Mouse (Mus musculus): ENCODE measurements around the gene Zfp354b. TPM values are rescaled to one million over a fixed set of nuclear protein-coding genes. Genes with fewer than 3 reads are reported as not detected.

The Zfp354b gene
- total RNA-seq (2015), result 0.10 TPM in 1 of 2 replicates, not detected in the other
- total RNA-seq (2017), result 0.27 TPM in 1 of 2 replicates, not detected in the other

DNA sequence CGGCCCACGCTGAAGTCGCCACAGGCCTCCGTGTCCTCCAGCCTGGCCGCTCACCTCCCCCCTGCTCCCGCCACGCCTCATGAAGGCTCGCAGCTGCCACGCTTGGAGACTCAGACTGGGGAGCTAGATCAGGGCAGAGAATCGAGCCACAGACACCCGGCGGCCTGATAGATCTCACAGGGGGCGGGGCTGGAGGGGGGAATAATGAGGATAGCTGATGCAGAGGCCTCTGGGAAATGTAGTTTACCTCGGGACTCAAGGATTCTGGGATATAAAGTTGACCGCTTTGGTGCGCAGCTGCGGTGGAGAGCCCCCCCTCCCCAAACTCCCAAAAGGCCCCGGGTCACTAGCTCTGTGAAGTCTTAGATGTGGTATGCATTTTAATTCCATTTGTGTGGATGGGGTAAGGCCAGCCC is at the start of gene Zfp354b:
Zfp354b (minus strand) TSS at position 183 of the 416 bp plus-strand sequence.
- ATAC-seq (replicated peaks; ENCODE audit: poor library complexity), result peak; percentile 90

DNA sequence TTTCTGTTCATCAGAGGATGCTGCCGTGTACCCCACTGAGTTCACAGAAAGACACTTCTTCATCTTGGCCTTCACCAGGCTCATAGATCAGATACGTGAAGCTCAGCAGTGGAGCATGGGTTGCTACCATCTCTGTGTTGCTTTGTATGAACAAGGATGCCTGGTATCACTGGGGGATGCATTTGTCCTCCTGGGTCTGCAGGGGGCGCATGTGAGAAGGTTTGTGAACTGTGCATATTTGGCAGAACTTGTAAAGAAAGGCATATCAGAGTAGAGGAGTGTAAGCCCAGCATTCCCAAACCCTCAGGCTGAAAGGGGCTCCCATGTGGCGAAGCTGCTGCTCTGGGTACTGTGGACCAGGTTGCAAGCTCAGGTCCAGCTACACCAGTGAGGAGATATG is 45.8 kb upstream of the Zfp354b start:
- ATAC-seq (replicated peaks; ENCODE audit: poor library complexity), result no peak

DNA sequence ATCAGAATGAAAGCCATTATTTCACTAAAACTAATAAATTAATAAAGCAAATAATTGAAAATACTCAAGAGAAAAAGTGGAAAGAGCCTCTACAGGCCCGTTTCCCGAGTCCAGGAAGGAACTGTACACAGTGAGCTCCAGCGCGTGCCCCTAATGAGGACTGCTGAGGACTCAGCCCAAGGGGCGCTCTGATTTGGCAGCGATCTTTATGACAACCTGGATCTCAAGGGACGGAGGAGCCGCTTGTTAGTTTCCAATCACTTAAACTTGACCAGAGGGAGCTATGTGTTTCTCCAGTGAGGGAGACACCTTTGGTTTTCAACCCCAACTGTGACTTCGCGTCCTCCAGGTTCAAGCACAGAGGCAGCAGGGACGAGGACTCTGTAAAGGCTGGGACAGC is 34.8 kb upstream of the Zfp354b start, which contains the start of gene Olfr1378:
Olfr1378 (plus strand) TSS at position 301 of the 400 bp plus-strand sequence.
- ATAC-seq (replicated peaks; ENCODE audit: poor library complexity), result no peak

DNA sequence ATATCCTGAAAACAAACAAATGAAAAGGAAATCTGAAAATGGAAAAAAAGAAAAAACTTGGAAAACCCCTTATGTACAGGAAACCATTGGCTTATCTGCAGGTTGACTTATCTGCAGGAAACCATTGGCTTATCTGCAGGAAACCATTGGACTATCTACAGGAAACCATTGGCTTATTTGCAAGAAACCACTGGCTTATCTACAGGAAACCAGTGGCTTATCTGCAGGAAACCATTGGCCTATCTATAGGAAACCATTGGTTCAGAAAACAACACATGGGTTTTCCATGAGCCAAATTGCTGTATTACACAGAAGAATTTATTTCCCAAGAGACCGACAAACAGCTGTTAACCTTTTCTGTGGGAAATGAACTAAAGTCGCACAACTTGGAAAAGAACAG is 33.5 kb upstream of the Zfp354b start:
- ATAC-seq (replicated peaks; ENCODE audit: poor library complexity), result no peak

DNA sequence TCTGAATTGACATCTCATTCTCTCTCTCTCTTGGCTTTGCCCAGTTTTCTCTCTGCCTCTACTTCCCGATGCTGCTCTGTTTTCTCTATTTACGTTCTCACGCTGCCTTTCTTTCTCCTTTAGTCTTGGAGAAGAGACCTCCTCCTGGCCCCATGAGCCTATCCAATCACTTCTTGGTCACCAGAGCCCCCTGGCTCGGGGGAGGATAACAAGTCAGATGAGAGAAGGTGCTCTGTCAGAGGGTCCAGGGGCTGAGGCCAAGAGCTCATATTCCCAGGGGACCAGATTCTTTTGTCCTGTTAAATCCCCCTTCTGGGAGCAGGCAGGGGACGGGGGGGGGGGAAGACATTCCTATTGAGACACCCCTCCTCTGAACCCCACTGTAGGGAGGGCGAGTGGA is 22.2 kb upstream of the Zfp354b start, which contains the start of gene Prop1:
Prop1 (minus strand) TSS at position 101 of the 400 bp plus-strand sequence.
- ATAC-seq (replicated peaks; ENCODE audit: poor library complexity), result no peak

DNA sequence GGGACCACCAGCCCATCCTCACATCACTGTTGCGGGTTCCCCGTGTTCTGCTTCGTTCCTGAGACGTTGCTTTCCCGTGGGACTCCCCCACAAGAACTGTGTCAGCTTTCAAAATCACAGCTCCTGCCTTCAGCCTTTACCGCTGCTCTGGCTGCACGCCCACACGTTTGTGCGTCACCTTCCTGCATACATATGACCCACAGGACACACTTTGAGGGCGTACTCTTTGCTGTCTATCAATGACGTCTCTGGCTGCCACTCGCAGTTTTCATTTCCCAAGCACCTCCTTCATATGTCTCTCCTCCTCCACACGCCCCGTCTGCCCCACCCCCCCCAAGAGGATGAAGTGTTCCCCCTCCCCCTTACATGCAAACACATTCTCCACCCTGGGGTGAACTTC is 20.9 kb upstream of the Zfp354b start:
- ATAC-seq (replicated peaks; ENCODE audit: poor library complexity), result no peak

DNA sequence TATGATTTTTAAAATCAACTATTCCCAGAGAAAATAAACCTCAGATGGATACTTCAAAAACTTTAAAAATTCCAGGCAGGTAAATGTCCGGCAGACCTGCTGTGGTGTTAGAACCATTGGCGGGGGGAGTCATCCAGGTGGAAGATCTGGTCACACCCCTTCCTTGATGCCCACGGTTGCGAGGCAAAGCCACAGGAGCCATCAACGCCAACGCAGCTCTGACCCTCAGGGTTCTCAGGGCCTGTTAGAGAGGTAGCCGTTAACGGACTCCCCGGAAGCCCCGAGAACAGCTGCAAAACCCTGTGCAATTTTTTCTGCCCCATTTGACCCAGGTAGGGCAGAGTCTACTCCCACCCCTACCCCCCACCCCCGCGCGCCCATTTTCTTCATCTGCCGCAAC is 12.1 kb upstream of the Zfp354b start, which contains the start of gene 4933414I15Rik:
4933414I15Rik (minus strand) TSS at position 260 of the 400 bp plus-strand sequence.
- ATAC-seq (replicated peaks; ENCODE audit: poor library complexity), result no peak

DNA sequence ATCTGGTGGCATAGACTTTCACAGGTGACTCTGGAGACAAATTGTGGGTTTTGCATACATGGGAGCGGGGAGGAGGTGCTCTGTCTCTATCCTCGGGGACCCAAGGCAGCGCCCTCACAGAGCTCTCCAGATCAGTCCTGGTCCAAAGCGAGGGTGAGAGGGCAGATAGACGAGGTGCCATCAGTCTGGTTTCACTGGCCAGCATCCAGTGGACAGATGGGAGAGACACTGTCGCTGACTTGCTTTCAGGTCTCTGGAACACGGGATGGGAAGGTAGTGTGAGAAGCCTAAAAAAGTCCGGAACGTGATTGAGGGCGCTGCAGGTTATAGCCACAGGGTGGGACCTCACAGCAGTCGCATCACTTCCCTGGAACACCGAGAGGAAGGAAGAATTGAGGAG is 11.0 kb upstream of the Zfp354b start:
- ATAC-seq (replicated peaks; ENCODE audit: poor library complexity), result no peak

DNA sequence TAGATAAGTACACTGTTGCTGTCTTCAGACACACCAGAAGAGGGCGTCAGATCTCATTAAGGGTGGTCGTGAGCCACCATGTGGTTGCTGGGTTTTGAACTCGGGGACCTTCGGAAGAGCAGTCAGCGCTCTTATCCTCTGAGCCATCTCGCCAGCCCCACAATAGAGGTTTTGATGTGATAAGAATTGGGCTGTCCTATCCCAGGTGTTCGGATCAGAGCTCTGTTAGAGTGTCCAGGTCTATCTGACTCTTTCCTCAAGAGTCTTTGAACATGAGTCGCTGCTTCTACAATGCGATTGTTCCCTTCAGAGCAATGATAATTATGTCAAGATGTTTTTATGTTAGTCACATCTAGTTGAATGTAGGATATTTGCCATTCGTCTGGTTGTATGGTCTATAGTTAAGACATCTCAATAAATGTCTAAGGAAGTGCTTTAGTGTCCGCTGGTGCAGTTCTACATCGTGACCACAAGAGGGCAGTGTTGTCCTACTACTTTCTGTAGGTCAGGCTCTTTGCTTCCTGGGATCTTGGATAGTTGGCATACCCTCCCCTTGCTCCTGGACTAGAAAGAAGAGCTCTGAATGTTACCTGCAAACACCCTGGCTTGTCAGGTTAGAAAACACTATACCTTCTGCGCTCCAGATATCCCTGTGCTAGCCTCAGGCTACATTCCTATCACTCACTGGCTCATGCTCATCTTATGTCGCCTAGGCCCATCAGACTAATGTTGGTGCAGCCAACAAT is 8.4 kb upstream of the Zfp354b start:
- ATAC-seq (replicated peaks; ENCODE audit: poor library complexity), result peak; percentile 88

DNA sequence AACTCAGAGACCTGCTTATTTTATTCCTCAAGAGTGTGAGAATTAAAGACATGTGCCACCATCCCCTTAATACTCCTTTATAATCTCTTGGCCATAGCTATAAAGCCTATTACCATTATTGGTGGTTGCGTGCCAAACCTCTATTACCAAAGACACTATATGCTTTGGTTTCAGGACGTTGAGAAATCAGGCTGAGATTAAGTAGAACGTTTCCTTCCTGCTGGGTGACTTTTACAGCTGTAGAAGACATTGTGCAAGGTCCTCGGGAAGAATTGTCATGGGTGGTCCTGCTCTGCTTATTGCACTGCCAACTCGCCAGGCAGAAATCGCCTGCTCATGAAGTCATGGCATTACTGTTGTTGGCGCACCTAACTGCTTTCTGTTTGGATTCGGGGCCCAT is 7.0 kb upstream of the Zfp354b start:
- peak; percentile 63 for ATAC-seq (replicated peaks; ENCODE audit: poor library complexity)

DNA sequence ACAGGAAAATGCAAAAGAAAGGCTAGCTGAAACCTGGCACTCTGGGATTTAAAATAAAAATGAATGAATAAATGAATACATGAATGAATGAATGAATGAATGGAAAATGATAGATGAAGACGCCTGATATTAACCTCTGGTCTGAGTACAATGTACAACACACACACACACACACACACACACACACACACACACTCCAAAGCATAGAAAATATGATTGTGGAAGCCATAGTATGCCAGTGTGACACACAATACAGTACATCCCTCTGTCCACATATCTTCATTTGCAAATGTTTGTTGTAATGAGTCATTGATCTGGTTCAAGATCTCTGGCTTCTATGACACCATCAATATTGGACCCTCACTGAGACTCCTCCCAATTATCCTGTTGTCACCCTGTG is 607 bp upstream of the Zfp354b start:
- no peak for ATAC-seq (replicated peaks; ENCODE audit: poor library complexity)

DNA sequence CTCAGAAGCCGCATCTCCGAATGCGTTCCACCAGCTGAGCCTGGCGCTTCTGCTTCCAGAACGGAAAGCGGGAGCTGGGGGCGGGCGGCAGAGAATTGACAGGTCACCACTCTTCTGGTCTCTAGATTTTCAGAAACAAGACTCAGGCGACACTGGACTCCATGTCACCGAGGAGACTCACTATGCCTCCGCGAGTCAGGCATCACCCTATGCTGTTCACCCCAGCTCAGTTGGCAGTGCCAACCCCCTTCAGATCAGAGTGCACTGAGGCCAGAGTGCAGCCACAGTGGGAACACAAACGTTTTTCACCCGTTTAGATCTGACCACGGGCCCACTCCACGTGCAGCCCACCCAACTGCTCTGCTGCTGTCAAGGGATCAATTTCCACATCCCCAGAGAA is 412 bp downstream of the Zfp354b start:
- peak; percentile 26 for ATAC-seq (replicated peaks; ENCODE audit: poor library complexity)

DNA sequence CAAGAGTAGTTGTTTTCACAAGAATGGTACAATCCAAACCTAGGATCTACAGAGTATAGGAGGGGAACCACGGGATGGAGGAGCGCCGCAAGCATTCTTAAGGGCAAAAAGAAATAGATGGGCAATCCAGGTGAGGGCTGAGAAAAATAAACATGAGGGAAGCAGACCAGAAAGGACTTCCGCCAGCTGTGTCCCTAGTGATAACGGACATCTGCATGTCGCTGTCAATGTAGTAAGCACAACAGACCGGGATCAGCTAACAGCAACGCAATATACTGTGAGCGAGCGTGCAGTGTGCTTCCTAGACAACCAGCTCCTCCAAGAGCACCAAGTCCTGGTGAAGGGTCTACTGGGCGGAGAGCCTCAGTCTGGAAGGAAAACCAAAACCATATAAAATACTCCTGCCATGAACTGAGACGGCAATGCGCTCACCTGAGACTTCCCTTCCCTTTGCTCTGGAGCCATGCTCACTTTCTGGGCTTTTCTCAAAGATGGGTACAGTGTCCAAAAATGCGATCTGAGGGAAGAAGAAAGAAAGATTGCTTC is 891 bp downstream of the Zfp354b start:
- ATAC-seq (replicated peaks; ENCODE audit: poor library complexity), result no peak; the same call in 1 of the 2 replicates

DNA sequence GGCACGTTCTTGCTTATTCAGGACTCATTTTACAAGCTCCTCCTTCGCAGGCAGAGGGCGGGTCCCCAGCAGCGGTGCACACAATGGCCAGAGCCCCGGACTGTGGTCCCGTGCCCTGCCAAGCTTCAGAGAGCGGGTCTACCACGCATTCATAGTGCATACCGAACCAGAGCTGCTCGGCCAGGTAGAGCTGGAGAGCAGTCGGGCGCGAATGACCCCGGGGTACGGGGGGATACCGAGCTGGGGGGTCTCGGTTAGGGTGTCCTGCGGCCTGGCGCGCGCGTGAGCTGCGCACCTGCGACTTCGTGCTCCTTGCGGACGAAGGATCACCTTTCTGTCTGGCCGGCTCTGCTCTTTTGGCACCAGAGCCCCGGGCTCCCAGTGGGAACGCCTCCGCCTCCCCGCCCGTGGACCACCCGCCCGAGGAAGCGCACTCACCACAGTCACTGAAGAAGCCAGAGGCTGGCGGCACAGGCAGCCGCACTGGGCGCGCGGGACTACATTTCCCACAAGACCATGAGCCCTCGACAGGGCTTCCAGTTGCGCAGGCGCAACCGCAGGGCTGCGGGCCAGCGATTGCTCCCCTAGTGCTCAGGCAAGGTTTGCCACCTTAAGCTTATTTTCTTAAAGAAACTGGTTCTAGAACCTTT is 15.6 kb downstream of the Zfp354b start, which contains the start of gene Zfp2:
Zfp2 (minus strand) TSS at position 495 of the 650 bp plus-strand sequence.
- ATAC-seq (replicated peaks; ENCODE audit: poor library complexity), result peak; percentile 99

DNA sequence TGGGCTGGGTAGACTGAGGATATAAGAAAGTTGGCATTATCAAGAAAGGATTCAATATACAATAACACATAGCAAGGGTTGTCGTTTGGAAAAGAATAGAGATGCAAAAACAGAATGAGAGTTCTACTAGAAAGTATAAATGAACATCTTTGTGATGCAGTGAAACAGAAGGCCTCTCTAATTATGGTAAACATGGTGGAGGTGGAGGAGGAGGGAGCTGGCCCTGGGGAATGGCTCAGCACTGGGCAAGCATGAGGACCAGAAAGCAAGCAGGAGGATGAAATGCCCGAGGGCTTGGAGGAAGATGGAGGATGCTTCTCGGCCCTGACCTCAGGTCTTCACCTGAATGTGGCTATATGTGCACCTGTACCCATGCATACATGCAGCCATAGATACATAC is 17.0 kb downstream of the Zfp354b start:
- ATAC-seq (replicated peaks; ENCODE audit: poor library complexity), result no peak

DNA sequence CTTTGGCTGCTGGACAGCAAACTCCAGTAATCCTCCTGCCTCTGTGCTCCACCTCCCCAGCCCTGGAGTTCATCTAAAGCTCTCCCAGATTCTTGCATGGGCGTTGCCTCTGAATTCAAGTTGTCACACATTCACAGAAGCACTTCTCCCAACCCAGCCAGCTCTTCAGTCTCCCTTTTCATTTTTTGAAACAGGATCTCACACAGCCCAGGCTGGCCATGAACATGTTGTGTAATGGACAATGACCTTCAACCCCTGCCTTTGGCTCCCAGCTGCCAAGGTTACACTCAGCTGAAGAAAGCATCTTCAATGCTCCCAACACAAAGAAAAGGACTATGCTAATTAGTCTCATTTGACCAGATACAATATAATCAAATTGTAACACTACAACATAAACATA is 18.1 kb downstream of the Zfp354b start:
- no peak for ATAC-seq (replicated peaks; ENCODE audit: poor library complexity)

DNA sequence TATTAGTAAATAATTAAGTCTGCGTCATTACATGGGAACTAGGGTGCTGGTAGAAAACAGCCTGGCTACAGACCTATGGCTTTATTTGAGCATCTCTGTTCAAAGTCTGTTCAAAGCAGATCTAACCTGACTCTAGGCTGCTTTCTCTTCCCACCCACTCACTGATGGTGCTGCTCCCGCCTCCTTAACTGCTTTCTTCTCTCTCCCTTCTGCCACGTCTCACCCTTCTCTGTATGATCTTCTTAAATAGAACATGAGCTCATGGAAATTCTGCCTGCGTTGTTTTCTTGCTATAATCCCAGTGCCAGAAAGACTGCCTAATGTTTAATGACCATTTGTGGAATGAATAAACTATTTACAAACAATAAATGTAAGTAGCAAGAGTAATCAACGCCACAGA is 23.3 kb downstream of the Zfp354b start:
- no peak for ATAC-seq (replicated peaks; ENCODE audit: poor library complexity)

DNA sequence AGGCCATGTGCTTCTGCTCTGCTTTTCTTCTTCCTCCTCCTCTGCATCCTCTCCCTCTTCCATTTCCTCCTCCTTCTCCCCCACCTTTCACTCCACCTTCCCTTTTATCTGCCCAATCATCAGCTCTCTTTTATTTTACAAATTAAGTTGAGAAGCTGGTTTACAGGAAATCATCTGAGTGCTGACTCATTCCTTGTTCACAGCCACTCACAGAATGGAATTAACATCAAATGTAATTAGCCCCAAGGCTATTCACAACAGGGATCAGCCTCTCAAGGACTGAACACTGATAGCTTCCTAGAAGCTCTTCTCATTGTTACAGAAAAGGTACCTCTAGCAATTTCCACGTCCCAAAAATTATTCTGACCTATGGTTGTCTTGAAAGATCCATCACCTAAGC is 34.1 kb downstream of the Zfp354b start:
- ATAC-seq (replicated peaks; ENCODE audit: poor library complexity), result no peak

DNA sequence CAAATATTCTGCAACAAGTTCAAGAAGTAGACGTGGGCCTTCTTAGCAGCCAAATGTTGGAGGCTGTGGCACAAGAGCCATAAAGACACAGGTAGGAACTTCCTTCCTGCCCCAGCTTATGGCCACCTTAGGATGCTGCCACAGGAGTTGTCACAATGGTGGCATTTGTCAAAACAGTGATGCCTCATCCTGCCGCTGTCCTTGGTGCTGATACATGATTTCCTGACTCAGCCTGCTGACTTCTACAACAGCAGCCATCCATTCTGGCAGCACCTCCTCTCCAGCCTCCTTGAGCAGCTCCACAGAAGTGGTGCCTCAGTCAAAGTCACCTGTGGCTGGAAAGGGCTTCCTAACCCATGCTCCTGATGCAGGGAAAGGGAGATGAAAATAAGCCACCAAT is 39.0 kb downstream of the Zfp354b start:
- ATAC-seq (replicated peaks; ENCODE audit: poor library complexity), result no peak

DNA sequence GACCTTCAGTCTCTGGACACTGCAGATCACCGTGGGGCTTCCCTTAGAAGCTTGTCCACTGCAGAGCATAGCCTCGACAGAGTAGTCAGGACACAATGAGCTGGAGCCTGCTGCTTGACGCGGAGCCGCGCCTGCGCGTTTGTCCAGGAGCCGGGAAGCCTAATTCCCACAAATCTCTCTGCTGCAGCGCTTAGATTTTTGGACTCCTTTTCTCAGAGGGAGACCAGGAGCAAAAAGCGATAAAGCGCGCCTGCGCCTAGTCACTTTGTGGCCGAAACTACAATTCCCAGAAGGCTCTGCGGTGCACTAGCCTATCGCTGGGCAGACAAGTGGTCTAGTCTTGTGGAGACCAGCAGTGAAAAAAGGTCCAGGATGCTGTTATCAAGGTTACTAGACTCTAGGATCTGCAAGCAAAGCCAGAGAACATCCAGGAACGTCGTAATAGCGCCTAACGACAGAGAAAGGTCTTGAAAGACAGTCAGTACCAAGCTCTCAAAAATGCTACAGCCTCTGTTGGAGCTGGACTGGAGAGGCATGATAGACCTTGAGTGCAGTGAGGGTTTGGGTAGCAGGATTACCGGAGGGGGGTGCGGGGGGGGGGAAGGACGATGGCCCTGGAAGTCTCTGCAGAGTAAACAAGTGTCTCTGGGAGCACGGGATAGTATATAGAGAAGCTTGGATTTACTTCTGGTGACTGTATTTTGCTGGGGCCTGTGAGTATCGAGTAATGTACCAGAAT is 43.9 kb downstream of the Zfp354b start, which contains the start of gene Zfp454:
Zfp454 (minus strand) TSS at position 262 of the 739 bp plus-strand sequence.
- no peak for ATAC-seq (replicated peaks; ENCODE audit: poor library complexity)

DNA sequence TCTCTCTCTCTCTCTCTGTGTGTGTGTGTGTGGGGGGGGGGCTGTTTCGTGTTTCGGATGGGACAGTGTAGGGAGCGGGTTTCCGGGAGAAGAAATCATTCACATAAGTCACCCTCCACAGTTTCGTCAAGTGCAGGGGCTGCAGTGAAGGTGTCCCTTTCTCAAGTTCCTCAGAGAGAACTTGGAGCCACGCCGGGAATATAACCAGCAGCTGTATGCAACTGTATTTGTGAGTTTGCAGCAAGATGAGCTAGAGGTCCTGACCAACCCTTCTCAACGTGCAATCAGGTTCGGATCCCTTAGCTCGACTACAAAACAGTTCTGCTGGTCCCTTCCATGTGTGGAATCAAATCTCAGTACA is 44.5 kb downstream of the Zfp354b start:
- no peak for ATAC-seq (replicated peaks; ENCODE audit: poor library complexity)
